Mouse (Mus musculus): Measurements from ENCODE around the gene Anks4b. TPM values are rescaled to one million over a fixed set of nuclear protein-coding genes. Genes with fewer than 3 reads are reported as not detected.

Anks4b gene
- polyA plus RNA-seq, 1 experiment from 2014 or later: 0.09 TPM

- Histone ChIP-seq H3K27me3 (ENCODE audit: control insufficient read depth, insufficient read depth, low read length) (no peaks in the 10 kb centered on the region), H3K9ac (ENCODE audit: low read length) (no peak overlapping the region), H3K9me3 (replicated peaks; ENCODE audit: control insufficient read depth, low read length) (no peaks in the 10 kb centered on the region), H3K4me1 (ENCODE audit: control insufficient read depth, insufficient read depth, low read length) (no peaks in the 10 kb centered on the region), H3K4me2 (ENCODE audit: low read depth, low read length) (no peak overlapping the region), H3K4me3 (ENCODE audit: low read length) (no peak overlapping the region), H3K27ac (ENCODE audit: low read length) (no peak overlapping the region), H3K36me3 (ENCODE audit: control insufficient read depth, insufficient read depth) (no peaks in the 10 kb centered on the region)
- no peak for ATAC-seq (replicated peaks; ENCODE audit: extremely low read depth, insufficient read depth, low FRiP score)
- 40% methylated on average over 2 of the region's 2 CpGs for WGBS
Observed at GRCm38 (mm10) chr7:120156841-120157409, 16.7 kb upstream of the Anks4b start.

GRCm38 (mm10) chr7:120157575-120158061, 16.0 kb upstream of the Anks4b start:
- Histone ChIP-seq H3K27me3 (ENCODE audit: control insufficient read depth, insufficient read depth, low read length) (no peaks in the 10 kb centered on the region), H3K36me3 (ENCODE audit: control insufficient read depth, insufficient read depth) (no peaks in the 10 kb centered on the region), H3K27ac (ENCODE audit: low read length) (no peak overlapping the region), H3K4me2 (ENCODE audit: low read depth, low read length) (no peak overlapping the region), H3K9ac (ENCODE audit: low read length) (no peak overlapping the region), H3K9me3 (replicated peaks; ENCODE audit: control insufficient read depth, low read length) (no peaks in the 10 kb centered on the region), H3K4me3 (ENCODE audit: low read length) (no peak overlapping the region), H3K4me1 (ENCODE audit: control insufficient read depth, insufficient read depth, low read length) (no peaks in the 10 kb centered on the region)
- no peak for ATAC-seq (replicated peaks; ENCODE audit: extremely low read depth, insufficient read depth, low FRiP score)
- WGBS: 53% methylated on average over 5 of the region's 5 CpGs

GRCm38 (mm10) chr7:120158121-120158613, 15.5 kb upstream of the Anks4b start:
- Histone ChIP-seq H3K27ac (ENCODE audit: low read length) (no peak overlapping the region), H3K4me3 (ENCODE audit: low read length) (no peak overlapping the region), H3K4me1 (ENCODE audit: control insufficient read depth, insufficient read depth, low read length) (no peaks in the 10 kb centered on the region), H3K9me3 (replicated peaks; ENCODE audit: control insufficient read depth, low read length) (no peaks in the 10 kb centered on the region), H3K9ac (ENCODE audit: low read length) (no peak overlapping the region), H3K4me2 (ENCODE audit: low read depth, low read length) (no peak overlapping the region), H3K36me3 (ENCODE audit: control insufficient read depth, insufficient read depth) (no peaks in the 10 kb centered on the region), H3K27me3 (ENCODE audit: control insufficient read depth, insufficient read depth, low read length) (no peaks in the 10 kb centered on the region)
- 40% methylated on average over 4 of the region's 4 CpGs for whole genome bisulfite sequencing
- ATAC-seq (replicated peaks; ENCODE audit: extremely low read depth, insufficient read depth, low FRiP score): no peak

GRCm38 (mm10) chr7:120163581-120164251, 9.9 kb upstream of the Anks4b start:
- ATAC-seq (replicated peaks; ENCODE audit: extremely low read depth, insufficient read depth, low FRiP score): no peak
- no peak overlapping the region for H3K27ac ChIP-seq (ENCODE audit: low read length)
- WGBS: 78% methylated on average over 11 of the region's 11 CpGs

GRCm38 (mm10) chr7:120172188-120172700, 1.4 kb upstream of the Anks4b start:
- no peak overlapping the region for H3K9ac ChIP-seq (ENCODE audit: low read length)
- 73% methylated on average over 1 of the region's 1 CpGs for WGBS
- H3K27ac ChIP-seq (ENCODE audit: low read length): no peak overlapping the region
- H3K4me2 ChIP-seq (ENCODE audit: low read depth, low read length): no peak overlapping the region
- no peaks in the 10 kb centered on the region for H3K4me1 ChIP-seq (ENCODE audit: control insufficient read depth, insufficient read depth, low read length)
- H3K4me3 ChIP-seq (ENCODE audit: low read length): no peak overlapping the region
- H3K27me3 ChIP-seq (ENCODE audit: control insufficient read depth, insufficient read depth, low read length): no peaks in the 10 kb centered on the region
- H3K9me3 ChIP-seq (replicated peaks; ENCODE audit: control insufficient read depth, low read length): no peaks in the 10 kb centered on the region
- H3K36me3 ChIP-seq (ENCODE audit: control insufficient read depth, insufficient read depth): no peaks in the 10 kb centered on the region
- no peak for ATAC-seq (replicated peaks; ENCODE audit: extremely low read depth, insufficient read depth, low FRiP score)

More at GRCm38 (mm10) chr7:120163581-120164251, 9.9 kb upstream of the Anks4b start:
- Histone ChIP-seq H3K9me3 (replicated peaks; ENCODE audit: control insufficient read depth, low read length) (no peaks in the 10 kb centered on the region; the same call in 1 of the 2 replicates), H3K27me3 (ENCODE audit: control insufficient read depth, insufficient read depth, low read length) (no peaks in the 10 kb centered on the region), H3K36me3 (ENCODE audit: control insufficient read depth, insufficient read depth) (no peaks in the 10 kb centered on the region), H3K9ac (ENCODE audit: low read length) (no peak overlapping the region), H3K4me3 (ENCODE audit: low read length) (no peak overlapping the region), H3K4me1 (ENCODE audit: control insufficient read depth, insufficient read depth, low read length) (no peaks in the 10 kb centered on the region), H3K4me2 (ENCODE audit: low read depth, low read length) (no peak overlapping the region)

GRCm38 (mm10) chr7:120174723-120175504, 1.3 kb downstream of the Anks4b start:
- Histone ChIP-seq H3K4me2 (ENCODE audit: low read depth, low read length) (no peak overlapping the region), H3K9me3 (replicated peaks; ENCODE audit: control insufficient read depth, low read length) (no peaks in the 10 kb centered on the region), H3K4me1 (ENCODE audit: control insufficient read depth, insufficient read depth, low read length) (no peaks in the 10 kb centered on the region), H3K4me3 (ENCODE audit: low read length) (no peak overlapping the region), H3K27ac (ENCODE audit: low read length) (no peak overlapping the region), H3K9ac (ENCODE audit: low read length) (no peak overlapping the region), H3K36me3 (ENCODE audit: control insufficient read depth, insufficient read depth) (no peaks in the 10 kb centered on the region), H3K27me3 (ENCODE audit: control insufficient read depth, insufficient read depth, low read length) (no peaks in the 10 kb centered on the region)
- no peak for ATAC-seq (replicated peaks; ENCODE audit: extremely low read depth, insufficient read depth, low FRiP score)
- WGBS: 74% methylated on average over 11 of the region's 11 CpGs

- WGBS: 78% methylated on average over 3 of the region's 3 CpGs
- Histone ChIP-seq H3K36me3 (ENCODE audit: control insufficient read depth, insufficient read depth) (no peaks in the 10 kb centered on the region), H3K4me3 (ENCODE audit: low read length) (no peak overlapping the region), H3K4me1 (ENCODE audit: control insufficient read depth, insufficient read depth, low read length) (no peaks in the 10 kb centered on the region), H3K9ac (ENCODE audit: low read length) (no peak overlapping the region), H3K27me3 (ENCODE audit: control insufficient read depth, insufficient read depth, low read length) (no peaks in the 10 kb centered on the region), H3K9me3 (replicated peaks; ENCODE audit: control insufficient read depth, low read length) (no peaks in the 10 kb centered on the region), H3K4me2 (ENCODE audit: low read depth, low read length) (no peak overlapping the region), H3K27ac (ENCODE audit: low read length) (no peak overlapping the region)
- no peak for ATAC-seq (replicated peaks; ENCODE audit: extremely low read depth, insufficient read depth, low FRiP score)
Observed at GRCm38 (mm10) chr7:120177611-120178010, 4.0 kb downstream of the Anks4b start.

- H3K9ac ChIP-seq (ENCODE audit: low read length): no peak overlapping the region
Observed at GRCm38 (mm10) chr7:120178935-120179334, 5.3 kb downstream of the Anks4b start.

More at GRCm38 (mm10) chr7:120178935-120179334, 5.3 kb downstream of the Anks4b start:
- WGBS: 30% methylated on average over 2 of the region's 2 CpGs
- no peak overlapping the region for H3K4me2 ChIP-seq (ENCODE audit: low read depth, low read length)
- H3K27ac ChIP-seq (ENCODE audit: low read length): no peak overlapping the region
- no peaks in the 10 kb centered on the region for H3K36me3 ChIP-seq (ENCODE audit: control insufficient read depth, insufficient read depth)
- H3K9me3 ChIP-seq (replicated peaks; ENCODE audit: control insufficient read depth, low read length): no peaks in the 10 kb centered on the region
- no peak overlapping the region for H3K4me3 ChIP-seq (ENCODE audit: low read length)
- no peak for ATAC-seq (replicated peaks; ENCODE audit: extremely low read depth, insufficient read depth, low FRiP score)
- H3K27me3 ChIP-seq (ENCODE audit: control insufficient read depth, insufficient read depth, low read length): no peaks in the 10 kb centered on the region
- no peaks in the 10 kb centered on the region for H3K4me1 ChIP-seq (ENCODE audit: control insufficient read depth, insufficient read depth, low read length)

All from heart, embryonic 16.5 days (tissue).